Mouse (Mus musculus) MEL (cell line): ENCODE data around the gene Fam222b. TPM values are rescaled to one million over a fixed set of nuclear protein-coding genes. Genes with fewer than 3 reads are reported as not detected.
A peak's percentile ranks its signal among the peaks of the same experiment; 100 is the strongest.

Source experiments
- DNase-seq: peaks from one replicate; pipeline ENCODE4 v3.0.0; 2011; ENCODE audit warnings: low read depth, low spot score
- H3K27ac ChIP-seq: 2 replicates; pipeline ENCODE4 v1.5.1; 2012; ENCODE audit warnings: low read depth, mild to moderate bottlenecking, control low read depth, low read length, moderate library complexity; ENCODE audit not compliant: control insufficient read depth
- H3K27me3 ChIP-seq, 2 experiments: fragments of 150-350 bp in 1 of 2; sonication (generic) in 1 of 2; 2 replicates each; pipeline ENCODE4 v1.6.1; 2012; ENCODE audit warnings: low read length in 2 of 2, mild to moderate bottlenecking in 2 of 2, improper control_type of control experiment in 1 of 2, moderate library complexity in 1 of 2; ENCODE audit not compliant: insufficient read depth in 2 of 2, control insufficient read depth in 1 of 2
- H3K36me3 ChIP-seq, 2 experiments: 2 replicates each; pipeline ENCODE4 v1.6.1; 2012 to 2014; ENCODE audit warnings: low read length in 2 of 2, improper control_type of control experiment in 1 of 2, inconsistent platforms in 1 of 2, mild to moderate bottlenecking in 1 of 2; ENCODE audit not compliant: insufficient read depth in 2 of 2, control insufficient read depth in 1 of 2
- H3K4me1 ChIP-seq, 2 experiments: fragments of 150-350 bp in 1 of 2; sonication (generic) in 1 of 2; 2 replicates each; pipeline ENCODE4 v1.6.1; 2012; ENCODE audit warnings: low read length in 2 of 2, improper control_type of control experiment in 1 of 2, mild to moderate bottlenecking in 1 of 2; ENCODE audit not compliant: insufficient read depth in 2 of 2, control insufficient read depth in 1 of 2
- H3K4me3 ChIP-seq, 2 experiments: fragments of 150-350 bp in 1 of 2; sonication (generic) in 1 of 2; 2 replicates each; pipeline ENCODE4 v1.5.1; 2012; ENCODE audit warnings: low read depth in 2 of 2, low read length in 2 of 2, mild to moderate bottlenecking in 2 of 2, moderate library complexity in 2 of 2, control low read depth in 1 of 2, improper control_type of control experiment in 1 of 2; ENCODE audit not compliant: control insufficient read depth in 1 of 2, insufficient read depth in 1 of 2
- H3K79me2 ChIP-seq: 2 replicates; pipeline ENCODE4 v1.6.1; 2012; ENCODE audit warnings: mild to moderate bottlenecking, low read length, moderate library complexity; ENCODE audit not compliant: control insufficient read depth, poor library complexity, insufficient read depth
- H3K9ac ChIP-seq: 2 replicates; pipeline ENCODE4 v1.6.1; 2012; ENCODE audit warnings: low read depth, mild to moderate bottlenecking, control low read depth, low read length, moderate library complexity; ENCODE audit not compliant: control insufficient read depth, poor library complexity, severe bottlenecking
- H3K9me3 ChIP-seq: fragments of 150-350 bp; sonication (generic); replicated peaks from 2 replicates; pipeline ENCODE4 v1.6.1; 2012; ENCODE audit warnings: mild to moderate bottlenecking, low read length, improper control_type of control experiment, moderate library complexity; ENCODE audit not compliant: insufficient read depth
- BHLHE40 ChIP-seq: IDR thresholded peaks from 2 replicates; pipeline ENCODE4 v1.6.1; 2012; ENCODE audit warnings: low read depth, mild to moderate bottlenecking, inconsistent platforms, low read length, improper control_type of control experiment, borderline replicate concordance
- CHD1 ChIP-seq: IDR thresholded peaks from 2 replicates; pipeline ENCODE4 v1.6.1; 2012; ENCODE audit warnings: low read depth, mild to moderate bottlenecking, inconsistent platforms, low read length, improper control_type of control experiment
- EP300 ChIP-seq, 2 experiments: IDR thresholded peaks; 2 replicates each; pipeline ENCODE4 v1.6.1; 2011; ENCODE audit warnings: improper control_type of control experiment in 2 of 2, low read length in 2 of 2, low read depth in 1 of 2, mild to moderate bottlenecking in 1 of 2
- GABPA ChIP-seq: IDR thresholded peaks from 2 replicates; pipeline ENCODE4 v1.6.1; 2012; ENCODE audit warnings: low read depth, mild to moderate bottlenecking, inconsistent platforms, low read length, improper control_type of control experiment, moderate library complexity
- GATA1 ChIP-seq: IDR thresholded peaks from 2 replicates; pipeline ENCODE4 v1.6.1; 2011; ENCODE audit warnings: low read depth, low read length, improper control_type of control experiment
- HCFC1 ChIP-seq: IDR thresholded peaks from 2 replicates; pipeline ENCODE4 v1.6.1; 2012; ENCODE audit warnings: low read depth, mild to moderate bottlenecking, inconsistent platforms, low read length, improper control_type of control experiment, moderate library complexity
- MAFK ChIP-seq: IDR thresholded peaks from 2 replicates; pipeline ENCODE4 v1.6.1; 2011; ENCODE audit warnings: low read depth, mild to moderate bottlenecking, low read length, improper control_type of control experiment, borderline replicate concordance
- MAX ChIP-seq: IDR thresholded peaks from 2 replicates; pipeline ENCODE4 v1.6.1; 2011; ENCODE audit warnings: low read length, improper control_type of control experiment
- MXI1 ChIP-seq: IDR thresholded peaks from 2 replicates; pipeline ENCODE4 v1.6.1; 2011; ENCODE audit warnings: mild to moderate bottlenecking, low read depth, low read length, improper control_type of control experiment
- MYB ChIP-seq: IDR thresholded peaks from 2 replicates; pipeline ENCODE4 v1.6.1; 2011; ENCODE audit warnings: mild to moderate bottlenecking, low read depth, low read length, improper control_type of control experiment
- MYC ChIP-seq: IDR thresholded peaks from 2 replicates; pipeline ENCODE4 v1.6.1; 2011; ENCODE audit warnings: low read depth, mild to moderate bottlenecking, low read length, improper control_type of control experiment, moderate library complexity
- NRF1 ChIP-seq: IDR thresholded peaks from 2 replicates; pipeline ENCODE4 v1.6.1; 2014; ENCODE audit warnings: low read depth, mild to moderate bottlenecking, inconsistent platforms, low read length, improper control_type of control experiment, moderate library complexity; ENCODE audit not compliant: poor library complexity, insufficient read depth, severe bottlenecking
- POLR2A ChIP-seq, 2 experiments: IDR thresholded peaks; 2 replicates each; pipeline ENCODE4 v1.6.1; 2011 to 2012; ENCODE audit warnings: low read length in 2 of 2, mild to moderate bottlenecking in 2 of 2, control low read depth in 1 of 2, improper control_type of control experiment in 1 of 2, low read depth in 1 of 2, moderate library complexity in 1 of 2; ENCODE audit not compliant: control insufficient read depth in 1 of 2, insufficient read depth in 1 of 2, poor library complexity in 1 of 2
- POLR2AphosphoS2 ChIP-seq: IDR thresholded peaks from 2 replicates; pipeline ENCODE4 v1.6.1; 2011; ENCODE audit warnings: low read length, improper control_type of control experiment
- RAD21 ChIP-seq: IDR thresholded peaks from 2 replicates; pipeline ENCODE4 v1.6.1; 2011; ENCODE audit warnings: mild to moderate bottlenecking, low read depth, low read length, improper control_type of control experiment
- RCOR1 ChIP-seq: IDR thresholded peaks from 2 replicates; pipeline ENCODE4 v1.6.1; 2012; ENCODE audit warnings: low read depth, mild to moderate bottlenecking, inconsistent platforms, low read length, improper control_type of control experiment
- SIN3A ChIP-seq: IDR thresholded peaks from 2 replicates; pipeline ENCODE4 v1.6.1; 2012; ENCODE audit warnings: low read length, improper control_type of control experiment, inconsistent platforms
- TBP ChIP-seq: IDR thresholded peaks from 2 replicates; pipeline ENCODE4 v1.8.0; 2011; ENCODE audit warnings: low read depth, low read length, improper control_type of control experiment
- TCF12 ChIP-seq: IDR thresholded peaks from 2 replicates; pipeline ENCODE4 v1.6.1; 2014; ENCODE audit warnings: low read depth, mild to moderate bottlenecking, inconsistent platforms, low read length, improper control_type of control experiment, moderate library complexity
- ZMIZ1 ChIP-seq: IDR thresholded peaks from 2 replicates; pipeline ENCODE4 v1.6.1; 2012; ENCODE audit warnings: low read depth, mild to moderate bottlenecking, inconsistent platforms, low read length, improper control_type of control experiment, moderate library complexity
- ZNF384 ChIP-seq: IDR thresholded peaks from 2 replicates; pipeline ENCODE4 v1.6.1; 2012; ENCODE audit warnings: low read depth, mild to moderate bottlenecking, inconsistent platforms, low read length, improper control_type of control experiment
- polyA plus RNA-seq, 2 experiments: library from polyadenylated mRNA; stranded (reverse) in 1 of 2; unstranded in 1 of 2; fragments of >175 nt in 1 of 2; fragments of >200 nt in 1 of 2; gene quantifications; 2 replicates each; pipeline versions ENCODE4 v1.2.1 to v1.2.4; 2012; ENCODE audit warnings: low replicate concordance in 2 of 2, low read depth in 1 of 2; ENCODE audit not compliant: insufficient read length in 2 of 2, insufficient read depth in 1 of 2, missing spikeins in 1 of 2
- total RNA-seq: library from RNA; depleted of rRNA; stranded (reverse); fragments of 300-350 nt; gene quantifications from 2 replicates; pipeline ENCODE4 v1.2.3, GENCODE M21; 2012

Fam222b gene
- total and polyA plus RNA-seq, 3 experiments = 2.4 to 8.1 TPM; not detected in 1

- TF ChIP-seq TCF12 (peak; percentile 36), POLR2A (IDR thresholded peaks at IDR 0.05; ENCODE audit: control insufficient read depth in 1 of 2, insufficient read depth in 1 of 2, low read depth in 1 of 2, low read length in 2 of 2, poor library complexity in 1 of 2) (peak; percentile 35 to 59; a peak in 3 of 4 replicates), RCOR1 (peak; percentile 8; the same call in 1 of the 2 replicates), HCFC1 (peak; percentile 72)
These were observed 21.1 kb downstream of the Fam222b start (continued) for GRCm38 (mm10) chr11:78115367-78116145.

DNA sequence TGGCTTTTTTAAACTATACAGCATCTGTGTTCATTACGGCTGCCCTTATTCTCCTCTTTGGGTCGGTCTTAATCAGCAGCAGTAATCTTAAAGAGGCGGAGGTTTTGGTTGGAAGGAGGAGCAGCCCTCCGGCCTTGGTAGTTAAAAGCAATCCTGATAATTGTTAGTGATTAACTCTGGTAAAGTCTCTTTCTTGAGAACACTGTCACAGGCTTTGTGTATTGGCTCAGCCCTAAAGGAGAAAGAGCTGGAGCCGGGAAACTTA is 21.6 kb downstream of the Fam222b start:
- DNase-seq = no peak
- H3K9ac ChIP-seq = peak overlapping the region; percentile 69
- H3K79me2 ChIP-seq = peaks cover 11% of the 10 kb centered on the region
- H3K4me1 ChIP-seq = peaks cover 11 to 28% of the 10 kb centered on the region in 2 experiments
- H3K36me3 ChIP-seq = peaks cover 0 to 28% of the 10 kb centered on the region in 2 experiments; a peak in 2 of 4 replicates
- H3K4me3 ChIP-seq = peak overlapping the region; percentile 72 to 90
- TF ChIP-seq GATA1 (peak; percentile 72), TBP (0 out of 2 replicates have a peak, but pooled peaks have one; percentile 9), BHLHE40 (no peak), MYC (0 out of 2 replicates have a peak, but pooled peaks have one; percentile 1)
- H3K9me3 ChIP-seq = no peaks in the 10 kb centered on the region
- H3K27me3 ChIP-seq = no peaks in the 10 kb centered on the region
- peak overlapping the region; percentile 52 for H3K27ac ChIP-seq

- H3K9me3 ChIP-seq = no peaks in the 10 kb centered on the region
- H3K27me3 ChIP-seq = no peaks in the 10 kb centered on the region
- no peak for DNase-seq
- no peak overlapping the region for H3K4me3 ChIP-seq
- peaks cover 0 to 45% of the 10 kb centered on the region in 2 experiments; a peak in 2 of 4 replicates for H3K36me3 ChIP-seq
- H3K27ac ChIP-seq = no peak overlapping the region
- TF ChIP-seq TBP = no peak
- TF ChIP-seq HCFC1 = no peak
- no peak for TF ChIP-seq ZMIZ1
- TF ChIP-seq MYB = no peak
- no peak for TF ChIP-seq CHD1
- TF ChIP-seq GABPA = no peak
- TF ChIP-seq MAX = no peak
- no peak for TF ChIP-seq ZNF384
- no peak for TF ChIP-seq SIN3A
- TF ChIP-seq POLR2AphosphoS2 = no peak
- no peak for TF ChIP-seq EP300 (IDR thresholded peaks at IDR 0.05; ENCODE audit: low read depth in 1 of 2, low read length in 2 of 2)
- TF ChIP-seq RAD21 = no peak
- no peak for TF ChIP-seq NRF1
- TF ChIP-seq MXI1 = no peak
- TF ChIP-seq MAFK = no peak
- peaks cover 17 to 36% of the 10 kb centered on the region in 2 experiments for H3K4me1 ChIP-seq
- H3K79me2 ChIP-seq = peaks cover 15% of the 10 kb centered on the region
- H3K9ac ChIP-seq = no peak overlapping the region
These were observed 24.0 kb downstream of the Fam222b start for GRCm38 (mm10) chr11:78118467-78118866.
